Mouse (Mus musculus): ENCODE results near the gene Tapbp. TPM values are rescaled to one million over a fixed set of nuclear protein-coding genes. Genes with fewer than 3 reads are reported as not detected.

The Tapbp gene
- total and polyA plus RNA-seq, 3 experiments, result 45.3 to 134 (median 116) TPM

DNA sequence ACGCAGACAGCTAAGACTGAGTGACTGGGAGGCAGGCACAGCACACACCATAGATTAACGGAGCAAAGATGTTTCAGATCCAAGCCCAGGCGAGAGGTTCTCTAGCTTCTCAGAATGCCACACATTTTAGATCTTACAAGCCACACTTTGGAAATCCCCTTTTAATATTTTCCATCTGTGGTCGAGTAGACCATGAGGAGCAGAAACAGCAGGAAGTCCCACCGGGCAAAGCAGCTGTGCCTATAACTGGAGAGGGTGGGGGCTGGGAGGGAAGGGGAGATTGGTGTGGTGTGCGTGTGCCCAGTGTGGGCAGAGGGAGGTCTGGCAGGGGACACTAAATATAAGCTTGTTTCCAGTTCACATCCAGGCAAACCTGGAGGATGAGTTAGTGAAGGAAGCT, 41.8 kb downstream of the Tapbp start:
- DNase-seq (ENCODE audit: extremely low read depth), result peak; percentile 79
- H3K27me3 ChIP-seq (replicated peaks), result no peaks in the 10 kb centered on the region
- peak overlapping the region; percentile 99 for H3K9ac ChIP-seq (ENCODE audit: insufficient read depth, low read depth)
- dilution Hi-C loops (cut with MboI; ENCODE audit: extremely low pct_ligation_motif_present, extremely low pct_unique_long_range_greater_than_20kb, low sequenced_read_pairs) (no loop called here), in situ Hi-C loops (cut with MboI; ENCODE audit: low pct_ligation_motif_present, low pct_unique_long_range_greater_than_20kb, low sequenced_read_pairs) (no loop called here)
- peaks cover 7 to 30% of the 10 kb centered on the region in 2 experiments for H3K4me1 ChIP-seq (ENCODE audit: control insufficient read depth in 1 of 2, insufficient read depth in 2 of 2)
- no peaks in the 10 kb centered on the region for H3K9me3 ChIP-seq (replicated peaks; ENCODE audit: low read length)
- H3K4me2 ChIP-seq (ENCODE audit: insufficient read depth, low read depth, poor library complexity, severe bottlenecking), result peak overlapping the region; percentile 97
- H3K79me2 ChIP-seq (replicated peaks; ENCODE audit: control insufficient read depth, extremely low read depth, insufficient read depth, poor library complexity, severe bottlenecking), result peaks cover 29% of the 10 kb centered on the region
- no peak for TF ChIP-seq USF2 (conservative IDR thresholded peaks at IDR 0.05; ENCODE audit: low read depth, low read length)
- peak; percentile 24; the same call in 1 of the 2 replicates for TF ChIP-seq NELFE (IDR thresholded peaks at IDR 0.05; ENCODE audit: low read depth, low read length)
- no peak for TF ChIP-seq ZKSCAN1 (IDR thresholded peaks at IDR 0.05; ENCODE audit: borderline replicate concordance, low read depth, low read length)
- TF ChIP-seq ELF1 (IDR thresholded peaks at IDR 0.05; ENCODE audit: low read depth, low read length), result 0 out of 2 replicates have a peak, but pooled peaks have one; percentile 24
- peak; percentile 86 for TF ChIP-seq MYC (IDR thresholded peaks at IDR 0.05; ENCODE audit: low read depth, low read length)
- TF ChIP-seq HCFC1 (IDR thresholded peaks at IDR 0.05; ENCODE audit: low read depth, low read length), result 0 out of 2 replicates have a peak, but pooled peaks have one; percentile 15
- TF ChIP-seq MXI1 (IDR thresholded peaks at IDR 0.05; ENCODE audit: low read depth, low read length), result no peak
- peak; percentile 69 for TF ChIP-seq TCF12 (IDR thresholded peaks at IDR 0.05; ENCODE audit: low read depth, low read length)
- peak; percentile 33; the same call in 1 of the 2 replicates for TF ChIP-seq POLR2A (IDR thresholded peaks at IDR 0.05; ENCODE audit: low read depth, low read length)
- TF ChIP-seq E2F4 (IDR thresholded peaks at IDR 0.05; ENCODE audit: insufficient replicate concordance, low read depth, low read length), result no peak
- TF ChIP-seq TBP (conservative IDR thresholded peaks at IDR 0.05; ENCODE audit: low read depth, low read length), result no peak
- TF ChIP-seq USF1 (IDR thresholded peaks at IDR 0.05; ENCODE audit: low read depth, low read length), result no peak
- peak; percentile 20; the same call in 1 of the 2 replicates for TF ChIP-seq MEF2A (IDR thresholded peaks at IDR 0.05; ENCODE audit: borderline replicate concordance, low read depth, low read length)
- peak; percentile 75 for TF ChIP-seq ETS1 (conservative IDR thresholded peaks at IDR 0.05; ENCODE audit: low read depth, low read length)
- peak; percentile 49 for TF ChIP-seq MAX (IDR thresholded peaks at IDR 0.05; ENCODE audit: low read length)
- no peak for TF ChIP-seq MAFK (IDR thresholded peaks at IDR 0.05; ENCODE audit: insufficient replicate concordance, low read length)
- peak; percentile 71; the same call in 1 of the 2 replicates for TF ChIP-seq CHD2 (IDR thresholded peaks at IDR 0.05; ENCODE audit: low read length)
- peak; percentile 72 for TF ChIP-seq EP300 (IDR thresholded peaks at IDR 0.05; ENCODE audit: low read length)
- peak overlapping the region; percentile 62 for H3K27ac ChIP-seq (ENCODE audit: insufficient read depth, low read depth)
- H3K4me3 ChIP-seq (replicated peaks in 1 of 3; ENCODE audit: low read depth in 2 of 3, low read length in 2 of 3, poor library complexity in 1 of 3), result peak overlapping the region; percentile 36 to 96 (median 37)
- H3K36me3 ChIP-seq (replicated peaks in 1 of 2; ENCODE audit: control insufficient read depth in 1 of 2, insufficient read depth in 1 of 2, low read length in 1 of 2), result peaks cover 48 to 61% of the 10 kb centered on the region in 2 experiments

DNA sequence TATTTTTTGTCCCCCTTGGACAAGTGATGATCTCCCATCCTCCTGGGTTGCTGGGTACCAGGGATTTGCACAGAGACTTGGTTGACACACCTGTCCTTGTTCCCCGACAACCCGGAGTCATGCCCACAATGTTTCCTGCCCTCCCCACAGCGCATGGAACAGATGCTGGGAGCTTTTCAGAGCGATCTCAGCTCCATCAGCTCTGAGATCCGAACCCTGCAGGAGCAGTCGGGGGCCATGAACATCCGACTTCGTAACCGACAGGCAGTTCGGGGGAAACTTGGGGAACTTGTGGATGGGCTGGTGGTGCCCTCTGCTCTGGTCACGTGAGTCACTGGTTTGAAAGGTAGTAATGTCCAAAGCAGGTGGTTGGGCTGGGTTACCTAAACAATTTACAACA, 42.8 kb downstream of the Tapbp start:
- Histone ChIP-seq H3K4me3 (replicated peaks in 1 of 3; ENCODE audit: low read depth in 2 of 3, low read length in 2 of 3, poor library complexity in 1 of 3) (peak overlapping the region in 1 of 3 experiments; percentile 12), H3K9me3 (replicated peaks; ENCODE audit: low read length) (no peaks in the 10 kb centered on the region), H3K9ac (ENCODE audit: insufficient read depth, low read depth) (no peak overlapping the region), H3K79me2 (replicated peaks; ENCODE audit: control insufficient read depth, extremely low read depth, insufficient read depth, poor library complexity, severe bottlenecking) (peaks cover 24% of the 10 kb centered on the region), H3K4me1 (ENCODE audit: control insufficient read depth in 1 of 2, insufficient read depth in 2 of 2) (peaks cover 5 to 21% of the 10 kb centered on the region in 2 experiments), H3K27ac (ENCODE audit: insufficient read depth, low read depth) (no peak overlapping the region), H3K36me3 (replicated peaks in 1 of 2; ENCODE audit: control insufficient read depth in 1 of 2, insufficient read depth in 1 of 2, low read length in 1 of 2) (peaks cover 48 to 61% of the 10 kb centered on the region in 2 experiments), H3K4me2 (ENCODE audit: insufficient read depth, low read depth, poor library complexity, severe bottlenecking) (no peak overlapping the region), H3K27me3 (replicated peaks) (no peaks in the 10 kb centered on the region)
- no peak for DNase-seq (ENCODE audit: extremely low read depth)
- in situ Hi-C loops (cut with MboI; ENCODE audit: low pct_ligation_motif_present, low pct_unique_long_range_greater_than_20kb, low sequenced_read_pairs), result no loop called here
- TF ChIP-seq KAT2A (IDR thresholded peaks at IDR 0.05; ENCODE audit: insufficient replicate concordance, low read length) (no peak), JUN (IDR thresholded peaks at IDR 0.05; ENCODE audit: insufficient read depth, low read depth, low read length) (no peak), JUND (conservative IDR thresholded peaks at IDR 0.05; ENCODE audit: low read depth, low read length) (no peak), ZKSCAN1 (IDR thresholded peaks at IDR 0.05; ENCODE audit: borderline replicate concordance, low read depth, low read length) (no peak), CHD1 (IDR thresholded peaks at IDR 0.05; ENCODE audit: low read depth, low read length) (no peak), TBP (conservative IDR thresholded peaks at IDR 0.05; ENCODE audit: low read depth, low read length) (no peak), GABPA (IDR thresholded peaks at IDR 0.05; ENCODE audit: insufficient replicate concordance, low read depth, low read length) (no peak), ZC3H11A (IDR thresholded peaks at IDR 0.05; ENCODE audit: low read depth, low read length) (no peak), IRF4 (IDR thresholded peaks at IDR 0.05; ENCODE audit: low read depth, low read length) (no peak), ZNF384 (IDR thresholded peaks at IDR 0.05; ENCODE audit: low read depth, low read length) (no peak), POLR2AphosphoS2 (IDR thresholded peaks at IDR 0.05; ENCODE audit: low read depth, low read length) (no peak)
- dilution Hi-C loops (cut with MboI; ENCODE audit: extremely low pct_ligation_motif_present, extremely low pct_unique_long_range_greater_than_20kb, low sequenced_read_pairs), result no loop called here
